Mouse (Mus musculus) retina, embryonic 14.5 days (tissue): ENCODE measurements around the gene Zpr1.

Experiments used
- DNase-seq: peaks from one replicate; pipeline ENCODE4 v3.0.0-alpha.2; 2015; ENCODE audit warnings: low spot score

The Zpr1 gene

GRCm38 (mm10) chr9:46329250-46329648 lies 56.4 kb downstream of the Zpr1 start:
- no peak for DNase-seq

DNA sequence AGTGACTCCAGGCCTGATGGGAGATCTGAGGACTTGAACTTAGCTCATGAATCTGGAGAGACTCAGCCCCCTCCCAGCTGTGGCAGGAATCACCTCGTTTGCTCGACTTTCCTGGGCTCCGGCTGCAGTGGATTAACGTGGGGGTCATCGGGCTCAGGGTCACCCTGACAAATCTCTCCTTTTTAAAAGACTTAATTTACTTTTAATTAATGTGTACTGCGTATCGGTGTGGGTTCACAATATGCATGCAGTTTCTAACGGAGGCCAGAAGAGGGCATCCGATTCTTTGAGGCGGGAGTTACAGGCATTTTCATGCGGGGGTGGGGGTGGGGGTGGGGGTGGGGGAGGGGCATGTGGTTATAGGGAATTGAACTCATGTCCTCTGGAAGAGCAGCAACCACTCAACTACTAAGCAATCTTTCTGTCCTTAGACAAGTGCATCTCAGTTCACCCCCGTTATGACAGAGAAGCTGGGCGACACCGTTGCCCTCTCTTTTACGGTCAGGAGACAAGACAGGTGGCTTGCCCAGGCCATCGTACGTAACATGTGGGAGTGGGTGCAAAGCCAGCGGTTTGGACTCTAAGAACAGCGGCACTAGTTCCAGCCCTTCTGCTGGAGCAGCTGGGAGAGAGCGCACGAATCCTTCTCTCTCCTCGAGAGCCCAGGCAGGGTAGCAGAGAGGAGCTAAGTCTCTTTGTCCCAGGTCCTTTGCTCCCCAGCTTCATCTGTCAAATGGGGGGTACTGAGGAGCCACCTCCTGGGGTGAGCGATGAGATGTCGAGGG lies 57.1 kb downstream of the Zpr1 start:
- DNase-seq = no peak

GRCm38 (mm10) chr9:46330586-46330895 lies 57.7 kb downstream of the Zpr1 start:
- no peak for DNase-seq

GRCm38 (mm10) chr9:46331301-46331700 lies 58.4 kb downstream of the Zpr1 start:
- no peak for DNase-seq
